Mouse (Mus musculus) kidney, adult 9 months (tissue): Measurements from ENCODE around the gene Gm43064.
"Not testable (repeated sequence)": the region's sequence is repeated elsewhere in the genome, so short reads cannot be mapped to it uniquely, and the experiment has no call there.

Source experiments
- DNase-seq: peaks from one replicate; pipeline ENCODE4 v3.0.0; 2022

Gm43064 gene

DNA sequence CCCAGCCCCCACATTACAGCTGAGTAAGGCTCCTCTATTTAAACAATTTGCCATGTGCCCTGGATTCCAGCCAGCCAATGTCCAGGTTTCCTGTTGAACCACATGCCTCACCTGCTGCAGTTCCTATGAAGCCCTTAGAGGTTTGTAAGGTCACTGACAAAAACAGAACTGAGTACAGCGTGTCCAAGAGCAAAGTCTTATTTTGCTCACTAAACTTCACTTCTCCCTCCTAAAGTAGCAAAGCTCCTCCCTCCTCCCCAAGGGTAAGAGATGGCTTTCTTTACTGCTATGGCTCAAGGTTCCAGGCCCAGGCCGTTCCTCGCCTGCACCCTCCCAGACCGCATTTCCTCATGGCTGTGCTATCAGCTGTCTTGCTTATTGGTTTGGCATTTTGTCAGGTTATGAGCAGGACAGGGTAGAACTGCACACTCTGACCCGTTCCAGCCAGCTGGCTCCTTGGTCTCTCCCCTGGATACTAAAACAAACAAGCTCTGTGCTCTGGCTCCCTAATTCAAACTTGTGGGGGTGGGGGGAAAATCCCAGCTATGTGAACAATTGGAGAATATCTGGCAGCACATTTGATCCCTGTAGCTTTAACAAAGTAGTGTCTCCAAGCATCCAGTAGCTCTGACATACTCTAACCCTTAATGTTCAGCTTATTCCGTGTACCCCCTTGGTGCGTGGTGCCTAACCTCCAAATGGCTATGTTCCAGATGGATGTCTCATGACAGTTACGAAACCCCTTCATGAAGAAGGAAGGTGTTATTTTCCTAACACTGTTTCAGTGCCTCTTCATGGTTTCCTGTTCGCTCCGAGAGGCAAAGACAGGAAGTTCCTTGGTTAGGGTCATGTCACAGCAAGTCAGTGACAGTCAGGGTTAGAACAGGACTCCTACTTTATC lies 7.5 kb upstream of the Gm43064 start:
- peak; percentile 92 for DNase-seq

GRCm38 (mm10) chr3:103802861-103803260 lies 6.5 kb upstream of the Gm43064 start:
- DNase-seq = peak; percentile 65

DNA sequence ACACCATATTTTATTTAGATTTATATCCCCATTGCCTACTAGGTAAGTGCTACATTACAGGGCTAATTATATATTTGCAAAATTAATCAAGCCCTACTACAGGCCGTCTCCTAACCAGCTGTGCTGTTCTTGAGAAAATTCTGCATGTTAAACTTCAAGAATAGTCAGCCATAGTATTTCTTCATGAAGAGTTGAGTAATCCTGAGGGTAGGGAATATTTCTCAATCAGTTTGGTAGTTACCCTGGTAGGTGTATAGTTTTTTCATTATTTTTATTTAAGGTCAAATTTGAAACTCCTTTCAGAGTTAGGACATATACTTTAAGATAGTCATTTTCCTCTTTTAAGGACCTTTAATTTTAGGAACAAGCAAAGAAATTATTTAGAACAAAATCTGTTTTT lies 3.7 kb upstream of the Gm43064 start:
- DNase-seq = no peak

GRCm38 (mm10) chr3:103809799-103810150 lies 402 bp downstream of the Gm43064 start:
- DNase-seq = no peak

DNA sequence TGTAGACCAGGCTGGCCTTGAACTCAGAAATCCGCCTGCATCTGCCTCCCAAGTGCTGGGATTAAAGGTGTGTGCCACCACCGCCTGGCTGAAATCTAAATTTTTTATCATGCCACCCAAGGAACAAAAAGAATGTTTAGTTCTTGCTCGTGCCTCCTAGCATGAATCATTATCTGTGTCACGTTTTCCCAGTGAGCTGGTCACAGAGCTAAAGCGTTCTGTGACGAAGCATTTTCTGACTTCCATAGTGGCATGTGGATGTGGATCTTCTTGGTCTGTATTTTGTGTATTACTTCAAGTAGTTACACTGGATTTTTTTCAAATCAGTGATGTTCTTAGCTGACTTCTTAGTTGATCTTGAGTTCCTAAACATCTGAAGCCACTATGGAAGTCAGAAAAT lies 1.6 kb downstream of the Gm43064 start:
- DNase-seq = no peak

GRCm38 (mm10) chr3:103827548-103827947 lies 18.2 kb downstream of the Gm43064 start:
- no peak for DNase-seq

GRCm38 (mm10) chr3:103829036-103829435 lies 19.7 kb downstream of the Gm43064 start:
- no peak for DNase-seq

GRCm38 (mm10) chr3:103830681-103831080 lies 21.3 kb downstream of the Gm43064 start:
- DNase-seq = not testable (repeated sequence)

DNA sequence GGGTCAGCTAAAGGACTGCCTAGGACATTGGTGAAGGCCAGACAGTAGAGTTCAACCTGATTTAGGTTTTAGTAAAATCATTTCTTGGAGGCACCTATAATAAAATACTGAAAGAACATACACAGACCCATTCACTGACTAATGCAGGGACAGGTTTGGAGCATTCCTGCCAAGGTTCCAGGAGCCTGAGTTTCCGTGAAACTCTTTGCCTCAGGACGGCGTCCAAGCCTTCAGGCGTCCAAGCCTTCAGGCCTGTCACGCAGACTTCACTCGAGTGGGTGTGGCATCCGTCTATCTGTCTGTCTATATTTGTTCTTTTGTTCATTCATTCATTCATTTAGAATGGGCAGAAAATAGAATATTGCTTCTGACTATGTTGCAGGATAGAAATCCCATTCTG lies 21.8 kb downstream of the Gm43064 start:
- DNase-seq = no peak

DNA sequence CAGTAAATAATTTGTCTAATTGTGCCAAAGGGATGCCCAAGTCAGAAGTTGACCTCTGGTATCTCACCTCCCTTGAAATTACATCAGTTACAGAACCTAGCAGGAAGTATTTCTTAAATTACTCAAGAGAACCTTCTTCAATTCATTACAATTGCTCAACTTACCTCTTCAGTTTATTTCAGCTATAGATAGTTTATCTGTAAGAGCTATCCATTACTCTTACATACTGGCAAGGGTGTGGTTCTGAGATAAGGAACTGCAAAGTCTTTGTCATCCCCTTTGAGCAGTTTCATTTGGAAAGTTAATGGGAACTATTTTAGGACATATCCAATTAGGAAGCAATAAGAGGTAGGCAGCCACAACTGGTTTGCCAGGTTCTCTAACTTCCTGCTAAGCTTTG lies 23.1 kb downstream of the Gm43064 start, which contains the start of gene Bcl2l15:
TSS of gene Bcl2l15 (plus strand) at position 176 of the 400 bp plus-strand sequence.
- DNase-seq = no peak

DNA sequence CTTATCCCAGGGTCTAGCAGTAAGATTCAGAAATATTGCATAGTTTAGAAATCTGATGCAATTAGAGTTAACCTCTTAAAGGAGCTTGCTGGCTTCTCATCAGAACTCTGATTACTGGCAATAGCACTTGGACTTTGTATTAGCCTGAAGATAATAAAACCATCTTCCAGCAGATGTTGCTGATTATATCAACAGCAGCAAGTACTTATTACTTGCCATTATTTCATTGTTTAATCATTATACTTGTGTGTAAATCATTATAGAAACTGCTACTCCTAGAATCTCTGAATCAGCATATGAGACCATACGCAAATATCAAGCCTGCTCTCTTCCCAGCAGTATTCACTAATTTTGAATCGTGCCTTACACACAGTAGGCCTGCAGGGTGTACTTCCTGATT lies 24.6 kb downstream of the Gm43064 start:
- peak; percentile 26 for DNase-seq

GRCm38 (mm10) chr3:103835272-103835950 lies 26.0 kb downstream of the Gm43064 start:
- no peak for DNase-seq

DNA sequence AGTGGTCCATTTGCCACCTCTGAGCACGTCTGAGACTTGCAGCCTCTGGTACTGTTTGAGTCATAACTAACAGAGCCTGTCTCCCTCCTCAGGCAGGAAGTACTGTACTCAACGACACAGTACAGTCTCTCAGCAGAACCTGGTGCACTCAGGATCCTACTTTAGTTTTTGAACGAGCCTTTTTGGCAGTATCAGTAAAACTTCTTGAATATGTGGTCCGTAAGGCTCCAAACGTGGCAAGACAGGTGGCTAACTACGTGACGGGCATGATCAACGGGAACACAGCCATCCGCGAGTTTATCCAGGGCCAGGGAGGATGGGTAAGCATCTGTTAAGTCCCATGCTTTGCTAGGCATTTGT lies 26.6 kb downstream of the Gm43064 start:
- DNase-seq = no peak

DNA sequence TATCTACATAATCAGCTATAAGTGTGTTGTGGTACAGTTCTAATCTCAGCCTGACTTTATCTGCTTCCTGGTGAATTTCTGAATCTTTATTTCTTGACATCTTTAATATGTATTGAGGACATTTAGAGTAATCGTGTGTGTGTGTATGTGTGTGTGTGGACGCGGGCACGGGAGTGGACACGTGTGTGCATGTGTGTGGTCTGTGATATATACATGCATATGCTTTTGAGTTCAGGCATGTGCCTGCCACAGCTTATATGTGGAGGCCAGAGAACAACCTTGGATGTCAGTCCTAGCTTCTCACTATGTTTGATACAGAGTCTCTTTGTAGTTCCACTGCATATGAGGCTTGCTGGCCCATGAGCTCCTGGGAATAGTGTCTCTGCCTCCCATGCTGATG lies 27.1 kb downstream of the Gm43064 start:
- no peak for DNase-seq

DNA sequence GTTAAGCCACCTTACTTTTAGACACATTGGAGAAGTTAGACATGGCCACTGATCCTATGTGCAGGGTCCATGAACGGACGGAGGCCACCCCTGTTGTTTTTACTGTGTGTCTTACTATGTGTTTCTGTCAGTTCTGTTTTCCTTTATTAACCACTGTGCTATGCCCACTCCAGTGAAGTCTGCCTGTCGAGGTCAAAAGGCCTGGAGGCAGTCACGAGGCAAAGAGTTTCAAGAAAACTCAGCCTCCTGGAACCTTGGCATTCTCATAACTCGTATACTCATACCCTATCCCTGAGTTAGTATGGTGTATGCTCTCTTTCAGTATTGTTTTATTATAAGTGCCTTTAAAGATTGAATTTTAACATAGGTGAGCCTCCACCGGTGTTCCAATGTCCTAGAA lies 30.3 kb downstream of the Gm43064 start:
- peak; percentile 41 for DNase-seq

DNA sequence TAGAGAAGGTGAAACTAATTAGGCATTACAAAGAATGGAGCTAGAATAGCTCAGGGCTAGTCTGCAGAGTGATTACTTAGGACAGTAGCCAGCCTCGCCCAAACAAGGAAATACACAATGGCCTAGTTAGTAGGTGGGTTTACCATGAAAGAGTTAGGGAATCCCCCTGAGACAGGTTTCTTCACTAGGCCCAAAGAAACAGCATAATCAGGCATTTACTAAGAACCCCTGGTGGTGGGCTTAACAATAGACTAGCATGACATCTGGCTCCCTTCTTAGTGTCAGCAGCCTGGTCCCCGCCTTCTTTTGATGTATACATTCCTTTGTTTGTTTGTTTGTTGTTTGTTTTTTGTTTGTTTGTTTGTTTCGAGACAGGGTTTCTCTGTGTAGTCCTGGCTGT lies 30.8 kb downstream of the Gm43064 start:
- DNase-seq = not testable (repeated sequence)

DNA sequence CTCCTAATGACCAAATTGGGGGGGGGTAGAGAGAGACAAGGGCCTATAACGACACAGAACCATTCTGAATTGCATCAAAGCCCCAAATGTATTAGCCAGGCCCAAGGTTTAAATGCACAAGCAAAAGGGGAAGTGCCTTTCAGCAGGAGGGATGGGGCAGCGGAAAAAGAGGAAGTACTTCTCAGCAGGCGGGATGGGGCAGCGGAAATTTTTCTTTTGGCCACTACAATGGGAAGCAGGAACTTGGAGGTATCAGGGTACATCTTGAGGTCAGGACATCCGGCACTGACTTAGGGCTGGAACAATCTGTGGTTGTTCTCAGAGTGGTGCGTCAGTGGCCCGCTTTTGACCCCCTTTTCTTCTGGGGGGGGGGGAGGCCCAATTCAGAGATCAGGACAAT lies 31.6 kb downstream of the Gm43064 start:
- not testable (repeated sequence) for DNase-seq

DNA sequence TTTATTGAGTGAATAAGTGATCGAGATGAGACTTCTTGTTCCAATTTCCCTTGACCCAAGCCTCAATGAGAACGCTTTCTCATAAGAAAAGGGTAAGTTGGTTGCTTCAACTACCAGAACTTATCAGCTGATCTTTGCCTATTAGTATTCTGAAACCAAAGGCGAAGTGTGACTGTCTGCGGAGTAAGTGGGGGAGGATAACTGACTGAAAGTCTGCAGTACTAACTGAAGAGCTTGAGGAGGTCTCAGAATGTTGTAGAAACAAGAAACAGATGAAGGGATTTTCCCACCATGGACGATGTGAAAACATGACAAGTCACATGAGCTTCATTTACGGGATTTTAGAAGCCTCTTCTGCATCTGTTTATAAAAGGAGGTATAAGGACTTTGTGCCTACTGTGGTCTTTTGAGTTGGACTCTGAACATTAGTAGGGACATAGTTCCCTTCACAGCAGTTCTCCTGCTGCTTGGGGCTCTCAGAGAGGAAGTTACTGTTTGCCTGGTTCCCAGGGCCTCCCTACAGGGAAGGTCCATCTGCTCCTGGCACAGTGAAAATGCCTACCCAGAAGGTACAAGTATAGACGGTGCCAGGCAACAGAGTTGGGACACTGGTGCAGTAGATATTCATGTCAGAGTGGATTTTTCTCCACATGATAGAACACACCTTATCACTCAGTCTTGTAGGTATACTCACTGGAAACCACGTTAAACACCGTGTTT lies 41.4 kb downstream of the Gm43064 start:
- peak; percentile 77 for DNase-seq

DNA sequence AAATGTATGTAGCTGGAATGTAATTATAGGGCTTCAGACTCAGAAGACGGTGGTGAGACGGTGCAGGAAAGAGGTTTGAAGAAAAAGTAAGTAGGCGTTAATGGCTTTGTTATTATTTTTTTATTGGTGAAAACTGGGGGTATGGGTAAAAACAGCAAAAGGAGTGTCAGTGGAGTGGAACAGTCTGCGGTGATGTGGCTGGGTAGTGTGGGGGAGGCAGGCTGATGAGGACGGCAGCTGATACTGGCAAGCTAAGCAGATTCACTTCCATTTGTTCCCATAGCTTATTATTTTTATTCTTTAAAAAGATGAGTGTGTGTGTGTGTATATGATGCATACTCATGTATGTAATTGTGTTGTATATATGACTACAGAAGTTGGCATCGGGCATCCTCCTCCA lies 42.1 kb downstream of the Gm43064 start:
- DNase-seq = no peak

GRCm38 (mm10) chr3:103851882-103852281 lies 42.5 kb downstream of the Gm43064 start:
- DNase-seq = no peak

GRCm38 (mm10) chr3:103852565-103853299 lies 43.4 kb downstream of the Gm43064 start:
- DNase-seq = peak; percentile 85

DNA sequence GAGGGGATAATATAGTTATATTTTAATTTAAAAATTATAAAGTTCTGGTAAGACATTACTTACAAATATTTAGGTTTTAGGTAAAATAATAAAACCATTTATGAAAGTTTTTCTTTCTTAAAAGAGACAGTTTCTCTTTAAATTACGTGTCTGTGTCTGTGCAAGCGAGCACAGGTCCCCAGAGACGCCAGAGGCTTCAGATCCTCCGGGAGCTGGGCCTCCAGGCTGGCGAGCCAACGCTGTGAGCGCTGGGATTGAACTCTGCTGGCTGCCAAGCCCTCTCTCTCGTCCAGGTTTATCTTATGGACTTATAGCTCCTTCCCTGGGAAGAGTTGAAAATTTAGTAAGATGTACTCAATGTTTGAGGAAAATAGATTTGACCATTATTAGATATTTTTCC lies 44.4 kb downstream of the Gm43064 start:
- no peak for DNase-seq
